Mouse (Mus musculus): ENCODE results near the gene Cdh1. TPM values are rescaled to one million over a fixed set of nuclear protein-coding genes. Genes with fewer than 3 reads are reported as not detected.
A peak's percentile ranks its signal among the peaks of the same experiment; 100 is the strongest.

Gene Cdh1
- total and polyA plus RNA-seq, 3 experiments = 2.4 TPM; not detected in 2

DNA sequence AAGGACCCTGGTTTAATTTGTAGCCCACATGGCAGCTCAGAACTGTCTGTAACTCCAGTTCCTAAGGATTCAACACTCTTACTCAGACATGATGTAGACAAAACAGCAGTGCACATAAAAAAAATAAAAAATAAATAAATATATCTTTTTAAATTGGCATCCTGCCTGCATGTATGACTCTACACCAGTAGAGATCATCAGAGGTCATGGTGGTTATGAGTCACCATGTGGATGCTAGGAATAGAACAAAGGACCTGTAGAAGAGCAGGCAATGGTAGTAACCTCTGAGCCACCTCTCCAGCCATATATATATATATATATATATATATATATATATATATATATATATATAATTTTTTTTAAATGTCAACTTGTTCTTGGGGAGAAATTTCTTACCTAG lies 52.9 kb downstream of the Cdh1 start:
- Histone ChIP-seq H3K9ac (ENCODE audit: low read depth, low read length) (no peak overlapping the region), H3K79me2 (replicated peaks; ENCODE audit: control insufficient read depth, insufficient read depth, low read length) (no peaks in the 10 kb centered on the region), H3K27ac (no peak overlapping the region), H3K36me3 (ENCODE audit: control insufficient read depth, insufficient read depth, low read length) (no peaks in the 10 kb centered on the region), H3K4me1 (ENCODE audit: control insufficient read depth, insufficient read depth, low read length) (no peaks in the 10 kb centered on the region), H3K4me3 (no peak overlapping the region), H3K27me3 (ENCODE audit: control insufficient read depth, insufficient read depth, low read length) (no peaks in the 10 kb centered on the region)
- TF ChIP-seq EP300 (IDR thresholded peaks at IDR 0.05; ENCODE audit: insufficient read depth, low read depth, low read length) (no peak), POLR2A (IDR thresholded peaks at IDR 0.05; ENCODE audit: insufficient read depth, low read depth, low read length) (no peak), CTCF (IDR thresholded peaks at IDR 0.05) (no peak)
- no peak for DNase-seq
- intact Hi-C loops (cut with DNase I) = no loop called here

DNA sequence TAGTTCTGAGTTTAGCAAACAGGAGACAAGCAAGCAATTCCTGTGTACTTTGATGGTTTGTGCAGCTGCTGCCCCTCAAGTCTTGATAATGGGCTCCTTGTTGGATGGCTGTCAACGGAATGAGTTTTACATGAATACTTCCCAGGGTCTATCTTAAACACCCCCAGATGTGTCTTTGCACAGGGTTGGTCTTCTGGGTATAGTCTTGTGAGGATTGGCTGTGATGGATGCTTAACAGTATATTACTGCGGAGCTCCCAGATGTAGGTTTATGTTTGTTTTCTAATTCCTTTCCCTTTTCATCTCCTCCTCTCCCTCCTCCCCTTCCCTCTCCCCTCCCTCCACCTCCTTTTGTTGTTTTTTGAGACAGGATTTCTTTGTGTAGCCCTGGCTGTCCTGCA lies 69.6 kb downstream of the Cdh1 start:
- no peak for TF ChIP-seq CTCF (IDR thresholded peaks at IDR 0.05)
- no peak for TF ChIP-seq EP300 (IDR thresholded peaks at IDR 0.05; ENCODE audit: insufficient read depth, low read depth, low read length)
- TF ChIP-seq POLR2A (IDR thresholded peaks at IDR 0.05; ENCODE audit: insufficient read depth, low read depth, low read length) = no peak
- Histone ChIP-seq H3K27ac (no peak overlapping the region), H3K4me1 (ENCODE audit: control insufficient read depth, insufficient read depth, low read length) (no peaks in the 10 kb centered on the region), H3K4me3 (no peak overlapping the region), H3K9ac (ENCODE audit: low read depth, low read length) (no peak overlapping the region), H3K79me2 (replicated peaks; ENCODE audit: control insufficient read depth, insufficient read depth, low read length) (no peaks in the 10 kb centered on the region), H3K36me3 (ENCODE audit: control insufficient read depth, insufficient read depth, low read length) (no peaks in the 10 kb centered on the region), H3K27me3 (ENCODE audit: control insufficient read depth, insufficient read depth, low read length) (no peaks in the 10 kb centered on the region)
- intact Hi-C loops (cut with DNase I) = no loop called here
- no peak for DNase-seq
- WGBS = 64% methylated on average over 2 of the region's 2 CpGs

DNA sequence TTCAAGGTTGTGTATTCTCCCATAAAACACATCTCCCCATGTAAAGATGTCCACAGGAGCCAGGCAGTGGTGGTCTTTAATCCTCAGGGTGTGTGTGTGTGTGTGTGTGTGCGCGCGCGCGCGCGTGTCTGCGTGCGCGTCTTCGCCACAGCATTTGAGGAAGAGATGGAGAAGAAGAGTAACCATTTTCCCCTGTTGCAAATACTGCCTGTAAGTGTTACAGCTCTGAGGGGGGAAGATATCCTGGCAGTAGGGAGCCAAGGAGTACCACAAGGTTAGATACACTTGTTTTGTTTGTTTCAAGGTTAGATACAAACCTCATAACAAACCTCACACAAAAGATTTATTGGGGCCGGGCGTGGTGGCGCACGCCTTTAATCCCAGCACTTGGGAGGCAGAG lies 71.2 kb downstream of the Cdh1 start:
- Histone ChIP-seq H3K27me3 (ENCODE audit: control insufficient read depth, insufficient read depth, low read length) (no peaks in the 10 kb centered on the region), H3K27ac (no peak overlapping the region), H3K36me3 (ENCODE audit: control insufficient read depth, insufficient read depth, low read length) (no peaks in the 10 kb centered on the region), H3K4me1 (ENCODE audit: control insufficient read depth, insufficient read depth, low read length) (no peaks in the 10 kb centered on the region), H3K9ac (ENCODE audit: low read depth, low read length) (no peak overlapping the region), H3K4me3 (no peak overlapping the region), H3K79me2 (replicated peaks; ENCODE audit: control insufficient read depth, insufficient read depth, low read length) (no peaks in the 10 kb centered on the region)
- intact Hi-C loops (cut with DNase I) = no loop called here
- WGBS = 97% methylated on average over 15 of the region's 15 CpGs
- no peak for DNase-seq
- TF ChIP-seq CTCF (IDR thresholded peaks at IDR 0.05) = no peak
- TF ChIP-seq EP300 (IDR thresholded peaks at IDR 0.05; ENCODE audit: insufficient read depth, low read depth, low read length) = no peak
- TF ChIP-seq POLR2A (IDR thresholded peaks at IDR 0.05; ENCODE audit: insufficient read depth, low read depth, low read length) = no peak

DNA sequence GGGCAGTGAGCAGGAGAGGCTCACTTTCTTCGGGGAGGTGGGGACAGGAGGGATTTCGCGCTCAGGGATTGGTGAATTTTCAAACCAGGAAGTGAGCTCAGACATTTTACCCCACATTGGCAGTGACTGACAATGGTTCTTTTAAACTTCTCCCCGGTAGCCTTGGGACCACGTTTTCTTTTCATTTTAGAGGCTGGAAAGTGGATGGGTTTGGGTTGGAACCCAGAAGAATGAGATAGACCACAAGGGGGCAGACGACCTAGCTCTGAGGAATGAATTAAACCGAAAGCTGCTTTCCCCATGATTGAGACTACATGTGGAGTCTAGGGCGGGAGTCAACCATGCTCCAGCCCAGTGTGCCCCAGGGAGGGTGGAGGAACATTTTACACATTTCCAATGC lies 71.7 kb downstream of the Cdh1 start:
- no peak for DNase-seq
- H3K4me3 ChIP-seq = no peak overlapping the region
- H3K27me3 ChIP-seq (ENCODE audit: control insufficient read depth, insufficient read depth, low read length) = no peaks in the 10 kb centered on the region
- H3K4me1 ChIP-seq (ENCODE audit: control insufficient read depth, insufficient read depth, low read length) = no peaks in the 10 kb centered on the region
- WGBS = 70% methylated on average over 8 of the region's 8 CpGs
- no peak overlapping the region for H3K27ac ChIP-seq
- no peak for TF ChIP-seq POLR2A (IDR thresholded peaks at IDR 0.05; ENCODE audit: insufficient read depth, low read depth, low read length)
- TF ChIP-seq CTCF (IDR thresholded peaks at IDR 0.05) = peak; percentile 41
- TF ChIP-seq EP300 (IDR thresholded peaks at IDR 0.05; ENCODE audit: insufficient read depth, low read depth, low read length) = no peak
- no peaks in the 10 kb centered on the region for H3K79me2 ChIP-seq (replicated peaks; ENCODE audit: control insufficient read depth, insufficient read depth, low read length)
- no peak overlapping the region for H3K9ac ChIP-seq (ENCODE audit: low read depth, low read length)
- H3K36me3 ChIP-seq (ENCODE audit: control insufficient read depth, insufficient read depth, low read length) = no peaks in the 10 kb centered on the region
- intact Hi-C loops (cut with DNase I) = no loop called here

DNA sequence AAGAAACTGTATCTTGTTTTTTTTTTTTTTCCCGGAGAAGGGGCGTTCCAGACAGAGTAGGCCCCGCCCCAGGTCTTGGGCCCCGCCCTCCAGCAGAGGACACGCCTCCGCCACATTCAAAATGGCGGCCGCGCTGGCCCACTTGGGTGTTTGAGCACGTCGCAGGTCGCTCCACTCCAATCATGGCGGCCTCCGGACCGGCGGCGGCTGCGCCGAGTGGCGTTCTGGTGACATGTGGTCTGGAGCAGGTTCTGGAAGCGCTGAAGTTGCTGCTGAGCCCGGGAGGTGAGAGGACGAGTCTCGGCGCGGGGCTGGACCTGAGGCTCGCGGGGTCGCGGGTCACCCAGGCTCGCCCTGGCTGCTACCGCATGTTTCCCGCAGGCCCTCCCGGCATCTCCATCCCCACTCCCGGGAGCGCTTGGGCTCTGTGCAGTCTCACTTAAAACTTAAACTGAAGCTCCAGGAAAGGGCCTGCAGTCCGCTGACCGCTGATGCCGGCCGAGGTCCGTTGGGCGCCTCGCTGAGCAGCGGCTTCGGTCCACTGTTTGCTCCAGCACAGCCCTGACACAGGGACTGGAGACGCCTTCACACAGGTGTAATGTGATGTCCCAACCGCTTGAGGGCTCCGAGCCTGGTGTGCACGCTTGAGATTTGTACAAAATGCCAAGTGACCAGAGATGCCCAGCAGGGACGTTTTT lies 80.0 kb downstream of the Cdh1 start, which contains the start of gene Tango6:
TSS of gene Tango6 (plus strand) at position 98 of the 698 bp plus-strand sequence.
- TF ChIP-seq EP300 (IDR thresholded peaks at IDR 0.05; ENCODE audit: insufficient read depth, low read depth, low read length) (peak; percentile 46; the same call in 1 of the 2 replicates), CTCF (IDR thresholded peaks at IDR 0.05) (peak; percentile 88), POLR2A (IDR thresholded peaks at IDR 0.05; ENCODE audit: insufficient read depth, low read depth, low read length) (peak; percentile 84)
- Histone ChIP-seq H3K4me1 (ENCODE audit: control insufficient read depth, insufficient read depth, low read length) (no peaks in the 10 kb centered on the region), H3K27me3 (ENCODE audit: control insufficient read depth, insufficient read depth, low read length) (no peaks in the 10 kb centered on the region), H3K79me2 (replicated peaks; ENCODE audit: control insufficient read depth, insufficient read depth, low read length) (no peaks in the 10 kb centered on the region; the same call in 1 of the 2 replicates), H3K9ac (ENCODE audit: low read depth, low read length) (peak within 1 kb of the TSS; percentile 78), H3K27ac (peak within 1 kb of the TSS; percentile 90), H3K36me3 (ENCODE audit: control insufficient read depth, insufficient read depth, low read length) (no peaks in the 10 kb centered on the region), H3K4me3 (peak within 1 kb of the TSS; percentile 76)
- 0% methylated on average over 50 of the region's 50 CpGs for WGBS
- intact Hi-C loops (cut with DNase I) = no loop called here
- DNase-seq = peak; percentile 90 to 94

DNA sequence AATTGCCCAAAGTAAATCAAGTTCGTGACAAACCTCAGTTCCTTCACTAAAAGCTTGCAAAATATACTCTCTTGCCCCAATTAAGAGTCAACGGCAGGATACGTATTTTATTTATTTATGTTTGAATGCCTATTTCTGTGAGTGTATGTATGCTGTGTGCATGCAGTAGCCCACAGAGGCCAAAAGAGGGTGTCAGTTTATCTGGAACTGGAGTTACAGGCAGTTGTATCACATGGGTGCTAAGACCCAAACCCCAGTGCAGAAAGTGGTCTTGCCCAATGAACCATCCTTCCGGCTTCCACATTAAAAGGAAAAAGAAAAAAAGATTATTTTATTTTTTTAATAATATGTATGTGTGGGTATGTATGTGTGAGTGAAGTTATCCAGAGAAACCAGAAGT lies 81.2 kb downstream of the Cdh1 start:
- TF ChIP-seq EP300 (IDR thresholded peaks at IDR 0.05; ENCODE audit: insufficient read depth, low read depth, low read length) = no peak
- no peak for TF ChIP-seq POLR2A (IDR thresholded peaks at IDR 0.05; ENCODE audit: insufficient read depth, low read depth, low read length)
- TF ChIP-seq CTCF (IDR thresholded peaks at IDR 0.05) = no peak
- H3K4me1 ChIP-seq (ENCODE audit: control insufficient read depth, insufficient read depth, low read length) = no peaks in the 10 kb centered on the region
- H3K27ac ChIP-seq = no peak overlapping the region
- H3K27me3 ChIP-seq (ENCODE audit: control insufficient read depth, insufficient read depth, low read length) = no peaks in the 10 kb centered on the region
- 96% methylated on average over 4 of the region's 4 CpGs for WGBS
- H3K36me3 ChIP-seq (ENCODE audit: control insufficient read depth, insufficient read depth, low read length) = no peaks in the 10 kb centered on the region
- no peaks in the 10 kb centered on the region; the same call in 1 of the 2 replicates for H3K79me2 ChIP-seq (replicated peaks; ENCODE audit: control insufficient read depth, insufficient read depth, low read length)
- DNase-seq = no peak
- no peak overlapping the region for H3K9ac ChIP-seq (ENCODE audit: low read depth, low read length)
- intact Hi-C loops (cut with DNase I) = no loop called here
- H3K4me3 ChIP-seq = no peak overlapping the region
